Mouse (Mus musculus) stomach, postnatal 0 days (tissue): Measurements from ENCODE around the gene Rrm2. TPM values are rescaled to one million over a fixed set of nuclear protein-coding genes. Genes with fewer than 3 reads are reported as not detected.

Experiments
- ATAC-seq: fragments of 200-750 bp; cut with Nextera tagmentation; 2 replicates; pipeline ENCODE4 v1.8.0; 2017; ENCODE audit not compliant: low FRiP score, low TSS enrichment
- DNase-seq: peaks from one replicate; pipeline ENCODE4 v3.0.0-alpha.2; 2016; ENCODE audit warnings: low spot score
- H3K27ac ChIP-seq: fragments of 300-500 bp; sonication (generic); replicated peaks from 2 replicates; pipeline ENCODE4 v1.5.1; 2014; ENCODE audit warnings: mild to moderate bottlenecking, control low read depth
- H3K27me3 ChIP-seq: fragments of 300-500 bp; sonication (generic); 2 replicates; pipeline ENCODE4 v1.6.1; 2014; ENCODE audit warnings: low read length; ENCODE audit not compliant: control insufficient read depth, insufficient read depth
- H3K36me3 ChIP-seq: fragments of 300-500 bp; sonication (generic); 2 replicates; pipeline ENCODE4 v1.6.1; 2014; ENCODE audit warnings: low read length, mixed read lengths; ENCODE audit not compliant: control insufficient read depth, insufficient read depth
- H3K4me1 ChIP-seq: fragments of 300-500 bp; sonication (generic); replicated peaks from 2 replicates; pipeline ENCODE4 v1.6.1; 2014; ENCODE audit warnings: antibody characterized with exemption; ENCODE audit not compliant: control insufficient read depth, insufficient read depth
- H3K4me2 ChIP-seq: fragments of 300-500 bp; sonication (generic); replicated peaks from 2 replicates; pipeline ENCODE4 v1.6.1; 2014; ENCODE audit warnings: low read depth, mild to moderate bottlenecking, control low read depth, moderate library complexity
- H3K4me3 ChIP-seq: fragments of 300-500 bp; sonication (generic); 2 replicates; pipeline ENCODE4 v1.5.1; 2014; ENCODE audit warnings: low read depth, low read length, control low read depth
- H3K9ac ChIP-seq: fragments of 300-500 bp; sonication (generic); 2 replicates; pipeline ENCODE4 v1.6.1; 2014; ENCODE audit warnings: mild to moderate bottlenecking, low read length, control low read depth, mixed read lengths
- H3K9me3 ChIP-seq: fragments of 300-500 bp; sonication (generic); 2 replicates; pipeline ENCODE4 v1.6.1; 2016; ENCODE audit warnings: low read length; ENCODE audit not compliant: control insufficient read depth
- CTCF ChIP-seq: IDR thresholded peaks from 2 replicates; pipeline ENCODE4 v1.5.1; 2016; ENCODE audit warnings: antibody characterized with exemption, low read depth, mild to moderate bottlenecking, moderate library complexity
- EP300 ChIP-seq: optimal IDR thresholded peaks from 2 replicates; pipeline ENCODE3; 2016; ENCODE audit warnings: antibody characterized with exemption
- WGBS: fragments of 180-500 bp; shearing (Covaris S2); extraction: QIAGEN DNeasy Blood & Tissue Kit; methylation state at CpG from one replicate; pipeline ENCODE4 v1.1.7; 2014; 5-methylcytosine and 5-hydroxymethylcytosine counted together
- polyA plus RNA-seq: library from polyadenylated mRNA; unstranded; fragments of >200 nt; fragmentation: Nextera tagmentation; extraction: Ambion mirVana; gene quantifications from 2 replicates; pipeline ENCODE4 v1.2.1, GENCODE M21; 2015

Gene Rrm2
- 38.0 and 41.2 TPM in 2 replicates for polyA plus RNA-seq

DNA sequence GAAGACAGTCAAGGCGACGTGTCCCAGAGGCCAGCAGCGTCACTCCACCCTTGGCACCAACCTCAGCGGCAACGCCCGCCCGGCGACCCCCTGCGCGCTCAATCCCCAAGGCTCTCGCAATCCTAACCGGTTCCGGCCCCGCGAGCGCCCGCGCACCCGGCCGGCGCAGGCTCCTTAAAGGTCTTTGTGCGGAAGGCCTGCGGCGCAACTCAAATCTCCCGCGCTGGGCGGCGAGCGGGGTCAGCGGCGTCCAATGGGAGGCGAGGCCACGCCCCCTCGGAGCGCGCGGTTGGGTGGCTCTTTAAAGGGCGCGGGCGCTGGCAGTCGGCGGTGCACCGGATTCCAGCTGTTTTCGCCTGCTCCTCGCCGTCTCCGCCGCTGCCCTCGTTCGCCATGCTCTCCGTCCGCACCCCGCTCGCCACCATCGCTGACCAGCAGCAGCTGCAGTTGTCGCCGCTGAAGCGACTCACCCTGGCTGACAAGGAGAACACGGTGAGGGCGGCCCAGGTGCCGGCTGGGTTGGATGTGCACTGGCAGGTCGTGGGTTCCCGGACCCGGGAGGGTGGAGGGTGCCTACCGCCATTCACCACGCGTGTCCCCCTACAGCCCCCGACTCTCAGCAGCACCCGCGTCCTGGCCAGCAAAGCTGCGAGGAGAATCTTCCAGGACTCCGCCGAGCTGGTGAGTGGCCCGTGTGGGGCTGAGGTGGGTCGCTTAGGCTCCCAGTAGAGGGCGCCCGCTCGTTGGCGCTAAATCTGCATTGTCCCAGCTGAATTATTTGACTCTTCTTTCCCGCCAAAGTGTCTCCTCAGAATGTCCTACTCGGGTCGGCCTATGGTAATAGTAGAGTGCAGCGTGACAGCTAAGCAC, at the start of gene Rrm2:
TSS of gene Rrm2 (plus strand) at position 288 of the 870 bp plus-strand sequence.
- peak; percentile 97 for DNase-seq
- Histone ChIP-seq H3K27ac (peak within 1 kb of the TSS; percentile 45), H3K4me1 (no peaks in the 10 kb centered on the region), H3K9ac (peak within 1 kb of the TSS; percentile 74), H3K9me3 (no peaks in the 10 kb centered on the region), H3K4me2 (peak within 1 kb of the TSS; percentile 80), H3K36me3 (peaks cover 3% of the 10 kb centered on the region; the same call in 1 of the 2 replicates), H3K4me3 (peak within 1 kb of the TSS; percentile 87), H3K27me3 (no peaks in the 10 kb centered on the region)
- under 1% methylated on average over 83 of the region's 83 CpGs for WGBS
- TF ChIP-seq EP300 = no peak
- TF ChIP-seq CTCF = peak; percentile 86
- peak; percentile 91 for ATAC-seq

DNA sequence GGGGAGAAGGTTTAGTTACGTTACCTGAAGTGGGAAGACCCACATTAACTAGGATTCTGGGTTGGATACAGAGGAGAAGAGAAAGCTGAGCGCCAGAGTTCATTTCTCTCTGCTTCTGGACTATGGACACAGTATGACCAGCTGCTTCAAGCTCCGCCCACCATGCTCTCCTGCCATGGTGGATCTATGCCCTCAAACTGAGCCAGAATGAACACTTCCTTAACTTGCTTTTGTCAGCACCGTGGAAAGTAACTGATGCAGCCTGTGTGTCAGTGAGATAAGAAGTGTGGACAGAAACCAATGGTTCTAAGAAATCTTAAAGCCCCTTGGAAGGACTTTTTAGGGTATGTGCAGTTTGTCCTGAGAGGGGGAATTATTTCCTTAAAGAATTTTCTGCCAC, 49.0 kb upstream of the Rrm2 start:
- Histone ChIP-seq H3K4me1 (no peaks in the 10 kb centered on the region), H3K4me3 (no peak overlapping the region), H3K4me2 (no peak overlapping the region), H3K9me3 (no peaks in the 10 kb centered on the region), H3K36me3 (peaks cover 33% of the 10 kb centered on the region), H3K27ac (no peak overlapping the region), H3K9ac (no peak overlapping the region), H3K27me3 (no peaks in the 10 kb centered on the region)
- no peak for TF ChIP-seq EP300
- TF ChIP-seq CTCF = no peak
- ATAC-seq (0 out of 2 replicates have a peak, but pooled peaks have one; percentile 38), DNase-seq (no peak)
- 84% methylated on average over 4 of the region's 4 CpGs for WGBS

DNA sequence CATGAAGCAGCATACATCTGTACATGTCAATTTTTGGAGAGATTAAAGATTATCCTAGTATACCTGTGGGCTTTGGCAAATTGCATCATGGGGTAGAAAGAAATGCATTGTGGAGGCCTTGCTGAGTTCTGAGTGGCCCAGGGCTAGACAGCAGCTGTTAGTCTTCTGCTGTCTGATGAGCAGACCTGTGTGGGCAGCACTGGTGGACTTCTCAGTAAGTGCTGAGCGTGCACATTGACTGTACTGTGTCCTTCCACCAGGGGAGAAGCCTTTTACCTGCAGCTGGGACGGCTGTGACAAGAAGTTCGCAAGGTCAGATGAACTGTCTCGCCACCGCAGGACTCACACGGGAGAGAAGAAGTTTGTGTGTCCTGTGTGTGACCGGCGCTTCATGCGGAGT, 48.1 kb upstream of the Rrm2 start:
- H3K36me3 ChIP-seq = peaks cover 30% of the 10 kb centered on the region
- no peak for ATAC-seq
- TF ChIP-seq CTCF (no peak), EP300 (no peak)
- H3K9me3 ChIP-seq = no peaks in the 10 kb centered on the region
- H3K4me2 ChIP-seq = no peak overlapping the region
- DNase-seq = no peak
- 89% methylated on average over 9 of the region's 9 CpGs for WGBS
- H3K4me1 ChIP-seq = no peaks in the 10 kb centered on the region
- H3K27me3 ChIP-seq = no peaks in the 10 kb centered on the region
- no peak overlapping the region for H3K27ac ChIP-seq
- no peak overlapping the region for H3K9ac ChIP-seq
- H3K4me3 ChIP-seq = no peak overlapping the region

DNA sequence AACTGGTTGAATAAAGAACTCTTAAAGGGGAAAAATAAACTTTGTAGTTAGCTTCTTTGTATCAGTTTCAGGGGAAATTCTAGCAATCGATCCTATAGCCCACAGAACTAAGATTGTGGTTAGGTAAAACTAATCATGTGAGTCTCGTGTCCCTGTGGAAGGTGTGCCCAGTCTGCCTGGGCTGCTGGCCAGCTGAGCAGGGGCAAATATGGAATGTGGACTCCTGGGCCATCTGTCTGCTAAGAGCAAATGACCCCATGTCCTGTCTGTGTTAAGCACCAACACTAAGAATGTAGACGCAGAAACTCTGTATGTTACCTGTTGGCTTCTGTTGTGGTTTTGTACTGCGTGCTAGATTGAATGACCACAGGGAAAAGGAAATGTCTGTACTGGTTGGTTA, 46.9 kb upstream of the Rrm2 start:
- DNase-seq (no peak), ATAC-seq (no peak)
- no peaks in the 10 kb centered on the region for H3K4me1 ChIP-seq
- H3K9me3 ChIP-seq = no peaks in the 10 kb centered on the region
- no peak overlapping the region for H3K9ac ChIP-seq
- no peak overlapping the region for H3K4me3 ChIP-seq
- TF ChIP-seq EP300 (no peak), CTCF (no peak)
- peaks cover 28% of the 10 kb centered on the region for H3K36me3 ChIP-seq
- WGBS = 67% methylated on average over 4 of the region's 4 CpGs
- H3K27me3 ChIP-seq = no peaks in the 10 kb centered on the region
- no peak overlapping the region for H3K27ac ChIP-seq
- H3K4me2 ChIP-seq = no peak overlapping the region

DNA sequence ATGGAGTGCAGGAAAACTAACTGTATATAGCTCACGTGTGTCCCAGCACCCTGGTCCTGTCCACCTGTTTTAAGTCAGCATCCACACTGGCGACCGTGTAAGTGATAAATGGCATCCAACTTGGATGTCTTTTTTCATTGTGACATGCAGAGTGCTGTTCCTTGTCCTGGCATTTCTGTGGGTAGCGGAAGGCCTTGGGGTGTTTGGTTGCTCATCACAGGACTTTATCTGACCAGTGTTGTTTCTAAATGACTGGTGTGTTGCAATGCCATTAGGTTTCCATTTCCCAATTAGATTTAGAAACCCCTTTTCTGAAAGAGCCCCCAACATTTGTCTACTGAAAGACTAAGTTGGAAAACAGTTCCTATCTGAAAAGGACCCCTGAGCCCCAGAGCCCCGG, 45.9 kb upstream of the Rrm2 start:
- TF ChIP-seq EP300 (no peak), CTCF (no peak)
- Histone ChIP-seq H3K9me3 (no peaks in the 10 kb centered on the region), H3K4me2 (no peak overlapping the region), H3K9ac (no peak overlapping the region), H3K4me1 (no peaks in the 10 kb centered on the region), H3K27me3 (no peaks in the 10 kb centered on the region), H3K36me3 (peaks cover 23% of the 10 kb centered on the region), H3K4me3 (no peak overlapping the region), H3K27ac (no peak overlapping the region)
- no peak for ATAC-seq
- WGBS = 79% methylated on average over 5 of the region's 5 CpGs
- DNase-seq = no peak

DNA sequence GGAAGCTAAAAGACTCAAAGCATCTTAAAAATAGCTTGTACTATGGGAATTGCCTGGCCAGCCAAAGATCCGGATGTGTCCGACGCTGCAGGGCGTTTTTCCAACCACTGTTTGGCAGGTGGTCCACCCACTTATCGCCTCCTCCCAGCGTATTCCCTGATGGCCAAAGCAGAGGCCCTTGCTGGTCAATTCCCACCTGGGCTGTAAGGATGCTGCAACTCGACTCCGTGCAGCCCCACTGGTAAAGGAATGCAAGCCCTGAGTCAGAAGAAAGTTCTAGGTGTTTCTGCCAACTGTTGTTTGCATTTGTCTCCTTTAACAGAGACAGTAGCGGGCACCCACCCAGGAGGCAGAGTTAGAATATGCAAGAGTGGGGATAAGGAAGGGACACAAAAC, 27.9 kb upstream of the Rrm2 start:
- ATAC-seq (no peak), DNase-seq (no peak)
- TF ChIP-seq CTCF = no peak
- TF ChIP-seq EP300 = no peak
- H3K4me1 ChIP-seq = no peaks in the 10 kb centered on the region; the same call in 1 of the 2 replicates
- peak overlapping the region; percentile 54 for H3K4me3 ChIP-seq
- H3K9me3 ChIP-seq = no peaks in the 10 kb centered on the region
- H3K4me2 ChIP-seq = peak overlapping the region; percentile 89
- 27% methylated on average over 9 of the region's 9 CpGs for WGBS
- H3K27ac ChIP-seq = peak overlapping the region; percentile 65; the same call in 1 of the 2 replicates
- H3K9ac ChIP-seq = no peak overlapping the region
- H3K36me3 ChIP-seq = no peaks in the 10 kb centered on the region
- H3K27me3 ChIP-seq = no peaks in the 10 kb centered on the region
